Mouse (Mus musculus) gastrocnemius, postnatal 14 days (tissue): ENCODE measurements around the gene Zc3h10. TPM values are rescaled to one million over a fixed set of nuclear protein-coding genes. Genes with fewer than 3 reads are reported as not detected.
A peak's percentile ranks its signal among the peaks of the same experiment; 100 is the strongest.
"Not testable (repeated sequence)": the region's sequence is repeated elsewhere in the genome, so short reads cannot be mapped to it uniquely, and the experiment has no call there.

Source experiments
- DNase-seq: peaks from one replicate; pipeline ENCODE4 v3.0.0; 2021; ENCODE audit warnings: mixed read lengths
- intact Hi-C: fragments of 180-260 bp; cut with DNase I; formaldehyde crosslinking; loops from one replicate; pipeline ENCODE4 v1.15.1; 2025; ENCODE audit warnings: low total_unique reads
- microRNA-seq, 2 experiments: library from miRNA; unstranded; fragments of <30 nt; microRNA quantifications; one replicate each; pipeline ENCODE4 v1.2.0; 2021
- total RNA-seq, 2 experiments: library from RNA; stranded (reverse); gene quantifications; 2 replicates each; pipeline ENCODE4 v1.2.3; 2021

Zc3h10 gene
- total RNA-seq, 2 experiments from 2014 or later = 5.0 to 6.4 TPM

DNA sequence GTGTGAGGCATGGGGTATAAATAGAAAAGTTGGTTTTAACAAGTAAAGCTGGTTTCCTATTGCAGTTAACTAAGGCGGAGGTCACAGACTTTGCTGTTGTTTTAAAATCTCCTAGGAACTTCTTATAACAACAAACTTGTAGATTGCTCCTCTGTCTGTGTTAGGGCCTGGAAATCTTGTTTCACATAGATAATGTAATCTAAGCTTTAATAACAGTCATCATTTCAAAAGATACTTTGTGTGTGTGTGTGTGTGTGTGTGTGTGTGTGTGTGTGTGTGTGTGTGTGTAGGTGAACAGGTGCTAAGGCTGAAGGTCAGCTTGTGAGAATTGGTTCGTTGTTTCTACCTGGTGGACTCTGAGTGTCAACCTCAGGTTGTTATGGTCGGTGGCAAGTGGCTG is 43.6 kb downstream of the Zc3h10 start:
- intact Hi-C loops = no loop called here
- DNase-seq = no peak

GRCm38 (mm10) chr10:128503532-128503931 is 44.0 kb downstream of the Zc3h10 start:
- intact Hi-C loops = no loop called here
- DNase-seq = no peak

DNA sequence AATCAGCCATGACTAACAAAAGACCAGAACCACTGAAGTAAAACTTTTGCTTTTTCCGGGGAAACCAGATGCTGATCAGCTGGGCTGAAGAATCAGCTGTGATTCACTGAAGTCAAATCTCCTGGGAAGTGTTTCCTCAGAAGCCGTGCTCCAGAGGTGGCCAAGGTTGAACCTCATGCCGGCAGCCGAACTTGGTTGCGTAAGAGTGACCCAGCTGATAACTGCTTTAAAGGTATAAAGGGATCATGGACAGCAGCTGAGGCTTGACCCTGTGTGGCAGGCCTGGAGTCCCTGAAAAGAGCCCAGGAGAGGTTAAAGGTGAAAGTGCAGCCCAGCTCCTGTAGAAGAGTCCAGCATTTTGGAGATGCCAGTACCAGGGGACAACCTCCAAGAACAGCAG is 45.2 kb downstream of the Zc3h10 start:
- intact Hi-C loops = no loop called here
- no peak for DNase-seq

- intact Hi-C loops = no loop called here
- peak; percentile 73 for DNase-seq
Measured at GRCm38 (mm10) chr10:128499116-128499671, 48.4 kb downstream of the Zc3h10 start.

DNA sequence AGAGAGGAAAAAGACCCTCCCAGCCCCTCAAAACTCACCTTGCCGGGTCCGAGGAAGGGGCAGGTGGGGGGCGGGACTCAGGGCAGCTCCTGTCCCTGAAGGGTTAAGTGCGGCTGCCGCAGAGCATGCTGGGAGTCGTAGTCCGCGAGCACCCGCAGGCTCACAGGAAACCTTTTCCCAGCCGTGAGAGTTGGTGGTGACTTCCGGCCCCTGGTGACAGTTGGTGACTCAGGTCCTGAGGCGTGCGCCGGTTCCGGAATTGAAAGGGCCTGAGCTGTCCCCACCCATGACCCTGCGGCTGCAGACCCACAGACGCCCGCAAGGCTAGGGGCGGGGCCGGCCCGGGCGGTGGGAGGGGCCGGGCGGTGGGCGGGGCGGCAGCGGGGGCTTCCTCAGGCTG is 49.0 kb downstream of the Zc3h10 start, which contains the start of gene Myl6b:
Myl6b (minus strand) TSS at position 96 of the 400 bp plus-strand sequence.
- DNase-seq = peak; percentile 96
- intact Hi-C loops = no loop called here

GRCm38 (mm10) chr10:128497134-128497737 is 50.3 kb downstream of the Zc3h10 start:
- DNase-seq = no peak
- intact Hi-C loops = no loop called here

- intact Hi-C loops = no loop called here
Measured at GRCm38 (mm10) chr10:128496509-128497077, 51.0 kb downstream of the Zc3h10 start.

DNA sequence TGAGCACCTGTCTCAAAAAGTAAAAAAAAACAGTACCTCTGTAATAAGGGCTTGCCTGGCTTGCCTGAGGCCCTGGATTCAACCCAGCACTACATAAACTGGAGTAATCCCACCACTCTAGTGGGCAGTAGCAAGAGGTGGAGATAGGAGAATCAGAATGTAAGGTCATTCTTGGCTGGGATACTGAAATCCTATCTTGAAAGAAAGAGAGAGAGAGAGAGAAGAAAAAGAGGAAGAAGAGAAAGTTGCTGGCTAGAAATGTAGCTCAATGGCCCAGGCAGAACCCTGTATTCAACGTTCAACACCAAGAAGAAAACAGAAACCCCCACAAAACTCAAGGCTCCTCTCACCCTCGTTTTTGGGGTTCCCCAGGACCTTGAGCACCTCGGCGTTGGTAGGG is 51.7 kb downstream of the Zc3h10 start:
- intact Hi-C loops = no loop called here

More at GRCm38 (mm10) chr10:128496509-128497077, 51.0 kb downstream of the Zc3h10 start:
- no peak for DNase-seq

DNA sequence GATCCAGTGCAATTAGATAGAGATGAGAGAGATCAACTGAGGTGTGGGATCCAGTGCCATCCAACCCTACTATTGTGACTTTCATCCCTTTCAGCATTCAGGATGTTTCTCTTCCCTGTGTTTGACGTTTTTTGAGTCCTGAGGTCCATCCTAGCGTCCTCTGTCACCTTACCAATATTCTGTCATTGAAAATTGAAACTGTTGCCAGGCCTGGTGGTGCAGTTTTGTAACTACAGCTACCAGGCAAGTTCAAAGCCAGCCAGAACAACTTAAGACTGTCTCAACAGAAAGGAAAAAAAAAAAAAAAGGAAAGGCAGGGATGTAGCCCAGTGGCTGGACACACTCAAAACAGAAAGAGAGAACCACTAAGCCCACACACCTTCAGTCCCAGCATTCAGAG is 52.3 kb downstream of the Zc3h10 start:
- intact Hi-C loops = no loop called here
- no peak for DNase-seq

More for the DNA sequence above, 51.7 kb downstream of the Zc3h10 start:
- no peak for DNase-seq

DNA sequence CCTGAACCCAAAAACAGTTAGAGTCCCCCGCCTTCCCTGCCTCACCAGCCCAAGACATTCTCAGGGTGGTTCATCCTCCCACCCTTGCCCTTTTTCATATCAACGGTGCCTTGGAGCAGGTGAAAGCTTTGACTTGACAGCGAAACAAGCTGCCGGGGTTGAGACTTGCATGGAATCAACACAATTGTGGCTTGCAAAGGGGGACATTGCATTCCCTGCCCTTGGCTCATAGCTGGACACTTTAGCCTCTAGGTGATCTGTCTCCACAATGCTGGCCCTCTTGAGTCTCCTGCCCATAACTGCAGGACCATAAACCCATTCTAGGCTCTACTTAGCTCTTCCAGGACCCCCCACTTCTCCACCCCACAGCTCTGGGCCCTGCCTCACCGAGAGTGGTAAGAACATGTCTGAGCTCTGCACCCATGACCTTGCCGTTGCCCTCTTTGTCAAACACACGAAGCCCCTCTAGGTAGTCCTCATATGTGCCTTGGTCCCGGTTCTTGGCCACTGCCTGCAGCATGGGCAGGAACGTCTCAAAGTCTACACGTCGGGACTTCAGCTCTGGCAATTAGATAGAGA is 52.8 kb downstream of the Zc3h10 start:
- intact Hi-C loops = no loop called here
- DNase-seq = no peak

- DNase-seq = peak; percentile 98
- intact Hi-C loops = no loop called here
Measured at GRCm38 (mm10) chr10:128493695-128494666, 53.6 kb downstream of the Zc3h10 start, which contains the start of gene Myl6. Gene Myl6, minus strand, starts transcription at chr10:128494145.

DNA sequence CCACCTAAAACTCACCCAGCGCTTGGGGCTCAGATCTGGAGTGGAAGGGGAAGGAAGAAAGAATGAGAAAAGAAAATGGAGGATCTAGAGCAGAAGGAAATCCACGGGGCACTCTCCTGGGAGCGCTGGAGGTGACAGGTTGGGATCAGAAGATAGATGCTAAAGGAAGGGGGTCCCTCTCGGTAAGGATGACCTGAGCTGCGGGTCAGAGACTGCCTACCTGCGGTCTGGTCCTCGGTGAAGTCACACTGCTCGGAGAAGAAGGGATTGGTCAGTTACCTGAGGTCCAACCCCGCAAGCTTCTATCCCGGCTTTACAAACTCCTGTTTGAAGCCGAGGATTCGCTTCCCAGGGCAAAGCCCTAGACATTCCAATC is 54.3 kb downstream of the Zc3h10 start:
- intact Hi-C loops = no loop called here
- DNase-seq = no peak

- intact Hi-C loops = no loop called here
- peak; percentile 54 for DNase-seq
Measured at GRCm38 (mm10) chr10:128492633-128493311, 54.8 kb downstream of the Zc3h10 start.

DNA sequence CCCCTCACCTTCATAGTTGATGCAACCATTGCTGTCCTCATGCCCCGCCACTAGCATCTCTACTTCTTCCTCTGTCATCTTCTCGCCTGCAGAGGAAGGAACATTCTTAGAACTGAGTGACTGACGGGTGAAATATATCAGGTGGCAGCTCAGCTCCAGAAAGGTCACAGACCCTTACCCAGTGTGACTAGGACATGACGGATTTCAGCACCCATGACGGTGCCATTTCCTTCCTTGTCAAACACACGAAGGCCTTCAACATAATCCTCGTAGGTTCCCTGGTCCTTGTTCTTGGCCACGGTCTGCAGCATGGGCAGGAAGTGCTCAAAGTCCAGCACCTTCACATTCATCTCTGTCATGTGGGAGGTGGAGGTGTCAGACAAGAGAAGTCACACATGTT is 55.5 kb downstream of the Zc3h10 start:
- intact Hi-C loops, DNase-seq: not testable (repeated sequence)

Small RNA genes within 50 kb of the gene (microRNA-seq; reads per million reads assigned to microRNA genes)
- gene Gm47275 (0 reads per million in 2 experiments), gene Mir6916 (0 to 0.64 reads per million in 2 experiments), gene Mir6917 (0.50 to 0.96 reads per million in 2 experiments)

Other genes starting within 250 kb of the Zc3h10 start
- gene Il23a, start 249.0 kb downstream of the Zc3h10 start, total RNA-seq = not detected
- gene Pan2, start 244.4 kb downstream of the Zc3h10 start, total RNA-seq = 1 to 10 TPM; 7.4 to 8.2 TPM
- gene Cnpy2, start 225.3 kb downstream of the Zc3h10 start, total RNA-seq = 10 to 100 TPM; 47.2 to 55.8 TPM
- gene Cs, start 210.0 kb downstream of the Zc3h10 start, total RNA-seq = 100 to 1,000 TPM; 571 to 668 TPM
- 100 to 1,000 TPM; 257 to 331 TPM for gene Coq10a, start 178.8 kb downstream of the Zc3h10 start, total RNA-seq
- 10 to 100 TPM; 53.7 to 54.8 TPM for gene Ankrd52, start 170.7 kb downstream of the Zc3h10 start, total RNA-seq
- not detected for gene Slc39a5, start 146.5 kb downstream of the Zc3h10 start, total RNA-seq
- gene Nabp2, start 136.3 kb downstream of the Zc3h10 start, total RNA-seq = 10 to 100 TPM; 48.2 to 51.8 TPM
- 10 to 100 TPM; 12.9 to 13.0 TPM for gene Rnf41, start 136.1 kb downstream of the Zc3h10 start, total RNA-seq
- 10 to 100 TPM; 43.4 to 44.6 TPM for gene Smarcc2, start 88.5 kb downstream of the Zc3h10 start, total RNA-seq
- gene Myl6, start 53.6 kb downstream of the Zc3h10 start, total RNA-seq = 100 to 1,000 TPM; 214 to 276 TPM
- gene Myl6b, start 49.1 kb downstream of the Zc3h10 start, total RNA-seq = 100 to 1,000 TPM in 1 of 2 experiments, 10 to 100 TPM in 1; 54.6 to 180 TPM
- 10 to 100 TPM; 21.6 to 24.0 TPM for gene Esyt1, start 21.9 kb downstream of the Zc3h10 start, total RNA-seq
- gene Rpl41, start 1.5 kb upstream of the Zc3h10 start, total RNA-seq = 1,000 to 10,000 TPM; 1,413 to 1,625 TPM
- gene Pa2g4, start 18.2 kb upstream of the Zc3h10 start, total RNA-seq = 10 to 100 TPM; 50.2 to 54.0 TPM
- gene Erbb3, start 41.9 kb upstream of the Zc3h10 start, total RNA-seq = 1 to 10 TPM; 4.8 to 7.2 TPM
- 100 to 1,000 TPM; 455 to 537 TPM for gene Rps26, start 79.0 kb upstream of the Zc3h10 start, total RNA-seq
- under 1 TPM; 0.25 to 0.58 TPM for gene Ikzf4, start 98.2 kb upstream of the Zc3h10 start, total RNA-seq
- 10 to 100 TPM; 11.8 to 12.8 TPM for gene Suox, start 126.3 kb upstream of the Zc3h10 start, total RNA-seq
- gene Rab5b, start 148.5 kb upstream of the Zc3h10 start, total RNA-seq = 10 to 100 TPM; 75.2 to 78.2 TPM
- gene Pmel, start 156.4 kb upstream of the Zc3h10 start, total RNA-seq = 1 to 10 TPM in 1 of 2 experiments, under 1 TPM in 1; 0.71 to 1.2 TPM
- gene Cdk2, start 157.3 kb upstream of the Zc3h10 start, total RNA-seq = 1 to 10 TPM; 7.5 to 8.5 TPM
- gene Dgka, start 197.1 kb upstream of the Zc3h10 start, total RNA-seq = 10 to 100 TPM in 1 of 2 experiments, 1 to 10 TPM in 1; 8.3 to 10.8 TPM
- 10 to 100 TPM; 10.9 to 14.3 TPM for gene Pym1, start 200.1 kb upstream of the Zc3h10 start, total RNA-seq
- 1 to 10 TPM; 3.2 TPM for gene Mmp19, start 243.1 kb upstream of the Zc3h10 start, total RNA-seq